Mouse (Mus musculus): ENCODE measurements around the gene Rft1.

Gene Rft1

DNA sequence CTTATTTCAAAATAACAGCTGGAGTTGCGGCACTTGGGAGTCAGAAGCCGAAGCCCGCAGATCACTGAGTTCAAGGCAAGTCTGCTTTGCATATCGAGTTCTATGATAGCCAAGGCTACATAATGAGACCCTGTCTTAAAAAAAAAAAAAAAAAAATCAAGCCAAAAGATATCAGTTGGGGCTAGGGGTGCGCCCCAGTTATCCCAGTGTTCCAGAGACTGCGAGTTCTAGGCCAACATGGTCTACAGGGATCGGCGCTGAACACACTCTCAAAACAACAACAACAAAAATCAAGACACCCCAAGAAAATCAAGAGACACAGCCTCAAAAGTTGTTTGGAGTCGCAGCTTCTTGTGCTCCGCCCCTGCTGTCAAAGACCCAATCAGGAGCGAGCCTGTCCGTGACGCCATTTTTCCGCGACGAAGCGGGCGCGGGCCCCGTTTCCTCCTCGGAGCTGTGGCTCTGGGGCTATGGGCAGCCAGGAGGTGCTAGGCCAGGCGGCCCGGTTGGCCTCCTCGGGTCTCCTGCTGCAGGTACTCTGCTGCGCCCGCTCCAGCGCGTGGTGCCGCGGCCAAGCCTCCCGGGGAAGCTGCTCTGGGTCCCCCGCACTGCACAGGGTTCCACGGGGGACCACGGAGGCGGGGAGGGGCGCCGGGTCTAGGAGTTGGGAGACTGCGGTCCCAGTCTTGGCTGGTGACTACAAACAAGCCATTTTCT lies at the start of gene Rft1:
Rft1 (plus strand) TSS at position 418 of the 717 bp plus-strand sequence.
- in situ Hi-C loops (cut with MboI, MseI): no loop called here

GRCm38 (mm10) chr14:30606817-30607216 lies 47.3 kb upstream of the Rft1 start:
- in situ Hi-C loops (cut with MboI, MseI): no loop called here

DNA sequence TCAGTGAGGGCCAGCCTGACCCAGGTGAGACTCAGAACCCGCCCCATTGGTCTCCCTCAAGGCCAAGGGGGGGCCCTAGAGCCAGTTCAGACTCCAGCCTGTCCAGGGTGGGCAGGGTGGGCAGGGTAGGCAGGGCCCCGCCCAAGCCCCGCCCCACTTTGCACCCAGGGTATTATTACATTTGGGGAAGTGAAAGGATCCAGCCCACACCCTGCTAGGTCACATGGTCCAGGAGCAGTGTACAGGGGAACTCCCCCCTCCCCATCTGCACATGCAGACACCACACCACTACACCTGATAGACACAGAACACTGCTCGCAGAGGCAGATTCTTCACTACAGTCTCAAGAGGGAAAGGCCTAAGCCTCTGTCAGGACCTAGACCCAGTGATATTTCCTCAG lies 46.5 kb upstream of the Rft1 start:
- in situ Hi-C loops (cut with MboI, MseI): no loop called here

GRCm38 (mm10) chr14:30608176-30608575 lies 46.0 kb upstream of the Rft1 start:
- in situ Hi-C loops (cut with MboI, MseI): no loop called here

- in situ Hi-C loops (cut with MboI, MseI): no loop called here
These were observed 44.7 kb upstream of the Rft1 start for GRCm38 (mm10) chr14:30609499-30609898.

- in situ Hi-C loops (cut with MboI, MseI): no loop called here
These were observed 43.9 kb upstream of the Rft1 start for GRCm38 (mm10) chr14:30610304-30610703.

DNA sequence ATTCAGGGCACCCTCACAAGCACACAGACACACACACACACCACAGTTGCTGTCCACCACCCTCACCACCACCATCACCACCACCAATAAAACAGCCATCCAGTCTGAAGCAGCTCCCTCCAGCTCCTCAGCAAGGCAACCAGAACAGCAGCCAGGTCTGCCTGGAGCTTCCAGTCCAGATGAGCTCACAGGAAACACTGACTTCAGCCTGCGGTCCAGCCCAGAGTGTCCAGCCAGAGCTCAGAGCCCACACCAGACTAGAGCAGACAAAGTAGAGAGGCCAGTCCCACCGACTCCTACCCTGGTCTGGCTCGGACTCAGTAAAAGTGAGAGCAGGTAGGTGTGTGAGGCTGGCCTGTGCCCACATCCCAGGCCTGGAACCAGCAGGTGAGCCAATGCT lies 43.2 kb upstream of the Rft1 start:
- in situ Hi-C loops (cut with MboI, MseI): no loop called here

DNA sequence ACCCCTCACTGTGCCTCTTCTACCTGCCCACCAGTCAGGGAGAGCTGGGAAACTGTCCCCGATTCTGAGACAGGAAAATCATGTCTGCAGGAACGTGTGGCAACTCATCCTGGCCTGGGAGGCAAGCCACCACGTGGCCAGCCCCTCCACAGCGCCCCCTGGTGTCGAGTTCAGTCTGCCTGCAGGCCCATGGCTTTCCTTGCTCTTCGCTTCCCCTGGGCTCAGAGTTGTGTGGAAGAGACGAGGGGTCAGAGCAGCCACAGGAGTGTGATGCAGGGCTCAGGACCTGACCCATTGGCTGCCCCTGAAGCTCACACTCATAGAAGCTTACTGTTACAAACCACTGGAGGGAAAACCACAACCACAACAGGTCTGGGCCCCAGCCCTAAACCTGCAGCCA lies 41.6 kb upstream of the Rft1 start:
- in situ Hi-C loops (cut with MboI, MseI): no loop called here

- in situ Hi-C loops (cut with MboI, MseI): no loop called here
These were observed 41.0 kb upstream of the Rft1 start for GRCm38 (mm10) chr14:30612962-30613715.

DNA sequence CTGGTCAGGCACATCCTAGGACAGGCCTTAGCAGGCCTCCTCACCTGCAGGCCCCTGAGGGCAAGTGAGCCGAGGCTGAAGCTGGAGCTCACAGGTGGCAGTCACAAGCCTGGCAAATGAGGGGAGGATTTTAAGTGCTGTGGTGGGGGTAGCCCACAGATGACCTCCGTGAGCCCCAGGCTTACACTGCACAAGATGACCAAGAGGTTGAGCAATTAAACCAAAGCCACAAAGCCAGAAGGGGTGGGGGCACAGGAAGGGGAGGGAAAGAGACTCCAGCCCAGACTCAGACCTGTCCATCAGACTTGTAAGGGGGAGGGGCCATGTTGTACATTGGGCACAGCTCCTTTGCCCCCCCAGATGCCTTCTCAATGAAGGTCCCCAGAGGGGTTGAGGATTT lies 37.4 kb upstream of the Rft1 start:
- in situ Hi-C loops (cut with MboI, MseI): no loop called here

GRCm38 (mm10) chr14:30618746-30619275 lies 35.3 kb upstream of the Rft1 start:
- in situ Hi-C loops (cut with MboI, MseI): no loop called here

DNA sequence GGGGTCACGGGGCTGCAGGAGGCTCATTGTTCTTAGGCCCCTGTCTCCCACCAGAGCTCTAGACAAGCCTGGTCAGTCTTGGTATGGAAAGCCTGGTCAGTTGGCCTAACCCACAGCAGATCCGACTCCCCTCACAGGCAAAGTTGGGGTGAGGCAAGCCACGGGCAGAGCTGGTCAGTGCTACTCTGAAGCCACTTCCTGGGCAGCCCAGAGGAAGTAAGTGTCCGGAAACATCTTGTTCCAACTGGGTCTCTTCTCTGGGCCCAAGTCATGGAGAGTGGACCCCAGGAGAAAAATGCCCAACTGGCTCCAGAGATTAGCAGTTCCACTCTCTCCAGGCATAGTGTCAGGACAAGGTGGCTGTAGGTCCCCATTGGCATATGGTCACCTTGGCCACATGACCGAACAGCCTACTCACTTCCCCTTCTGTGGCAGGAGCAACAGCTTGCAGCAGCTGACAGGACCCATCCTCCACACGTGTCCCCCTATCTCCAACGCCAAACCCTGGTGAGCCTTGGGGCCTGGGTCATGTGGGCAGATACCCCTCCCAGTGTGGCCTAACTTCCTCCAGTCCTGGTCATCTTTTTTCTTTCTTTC lies 34.1 kb upstream of the Rft1 start:
- in situ Hi-C loops (cut with MboI, MseI): loop anchor here (10.0 kb wide), 2 partner anchors 545 to 585 kb away; partner anchors contain the start of genes Stab1 (in 1 of the 2) and Tnnc1 (in 1 of the 2)

- in situ Hi-C loops (cut with MboI, MseI): loop anchor here (10.0 kb wide), 2 partner anchors 543 to 583 kb away; partner anchors contain the start of genes Stab1 (in 1 of the 2) and Tnnc1 (in 1 of the 2)
These were observed 32.0 kb upstream of the Rft1 start for GRCm38 (mm10) chr14:30622130-30622529.

GRCm38 (mm10) chr14:30622556-30622955 lies 31.6 kb upstream of the Rft1 start:
- in situ Hi-C loops (cut with MboI, MseI): loop anchor here (10.0 kb wide), 2 partner anchors 542 to 582 kb away; partner anchors contain the start of genes Stab1 (in 1 of the 2) and Tnnc1 (in 1 of the 2)

DNA sequence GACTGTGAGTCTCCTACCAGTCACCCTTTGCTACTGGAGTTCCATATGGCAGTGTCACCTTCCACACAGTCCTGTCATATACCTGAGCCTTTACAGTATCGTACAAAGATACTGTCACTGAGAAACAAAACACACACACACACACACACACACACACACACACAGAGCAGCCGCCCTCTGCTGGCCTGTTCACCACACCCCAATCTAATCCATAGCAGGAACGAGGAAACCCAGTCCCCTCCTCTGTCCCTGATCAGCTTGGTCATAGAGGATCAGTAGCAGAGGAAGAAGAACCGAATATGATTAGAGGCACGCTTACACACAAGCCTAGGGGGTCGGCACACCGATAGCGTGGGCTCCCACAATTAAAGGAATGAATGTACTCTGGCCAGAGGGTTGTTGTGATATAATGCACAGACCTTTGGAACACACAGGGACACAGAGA lies 29.9 kb upstream of the Rft1 start:
- in situ Hi-C loops (cut with MboI, MseI): loop anchor here (10.0 kb wide), 2 partner anchors 541 to 581 kb away; partner anchors contain the start of genes Stab1 (in 1 of the 2) and Tnnc1 (in 1 of the 2)

- in situ Hi-C loops (cut with MboI, MseI): loop anchor here (10.0 kb wide), 2 partner anchors 540 to 580 kb away; partner anchors contain the start of genes Stab1 (in 1 of the 2) and Tnnc1 (in 1 of the 2)
These were observed 28.9 kb upstream of the Rft1 start for GRCm38 (mm10) chr14:30625131-30625807.

DNA sequence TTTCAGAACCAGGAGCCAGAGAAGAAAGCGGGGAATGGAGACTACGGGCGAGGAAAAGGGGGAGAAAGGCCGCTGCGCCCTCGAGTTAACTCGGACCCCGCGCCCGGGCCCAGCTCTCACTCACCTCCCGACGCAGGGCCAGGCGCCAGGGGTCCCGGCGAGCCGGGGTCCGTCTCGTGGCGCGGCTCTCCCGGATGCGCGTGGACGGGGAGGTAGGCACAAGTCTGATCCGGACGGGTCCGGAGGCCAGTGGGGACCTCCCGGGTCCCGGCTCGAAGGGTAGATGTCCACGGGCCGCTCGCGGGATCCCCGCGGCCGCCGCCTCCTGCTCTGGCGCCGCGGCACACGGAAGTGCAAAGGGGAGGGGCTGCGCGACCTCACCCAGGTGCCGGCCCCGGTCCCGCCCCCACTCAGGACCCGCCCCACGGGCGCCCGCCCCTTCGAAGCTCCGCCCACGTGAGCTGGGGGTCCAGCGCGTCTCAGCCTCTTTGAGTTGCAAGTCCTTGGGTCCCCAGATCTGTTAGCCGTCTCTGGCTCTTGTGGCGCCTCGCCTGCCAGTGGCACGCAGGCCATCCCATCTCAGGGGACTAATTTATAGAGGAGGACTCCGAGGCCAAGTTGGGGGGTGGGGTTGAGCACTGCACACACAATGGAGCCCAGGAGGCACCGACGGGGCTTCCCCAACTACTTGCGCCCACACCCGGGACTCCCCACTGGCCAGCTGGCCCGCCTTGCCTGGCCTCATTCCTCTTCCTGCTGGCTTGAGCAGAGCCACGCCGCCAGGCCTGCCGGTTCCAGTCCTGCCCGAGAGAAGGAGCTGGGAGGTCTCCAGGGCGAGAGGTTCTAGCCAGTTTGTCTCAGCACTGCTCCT lies 28.1 kb upstream of the Rft1 start, which contains the start of gene Prkcd:
Prkcd (minus strand) TSS at position 355 of the 871 bp plus-strand sequence.
- in situ Hi-C loops (cut with MboI, MseI): loop anchor here (10.0 kb wide), 2 partner anchors 539 to 579 kb away; partner anchors contain the start of genes Stab1 (in 1 of the 2) and Tnnc1 (in 1 of the 2)

GRCm38 (mm10) chr14:30626756-30627742 lies 27.1 kb upstream of the Rft1 start:
- in situ Hi-C loops (cut with MboI, MseI): loop anchor here (10.0 kb wide), 2 partner anchors 538 to 578 kb away; partner anchors contain the start of genes Stab1 (in 1 of the 2) and Tnnc1 (in 1 of the 2)
